ENCODE assay signal across 9 mouse cellular contexts in the genomic region with DNA sequence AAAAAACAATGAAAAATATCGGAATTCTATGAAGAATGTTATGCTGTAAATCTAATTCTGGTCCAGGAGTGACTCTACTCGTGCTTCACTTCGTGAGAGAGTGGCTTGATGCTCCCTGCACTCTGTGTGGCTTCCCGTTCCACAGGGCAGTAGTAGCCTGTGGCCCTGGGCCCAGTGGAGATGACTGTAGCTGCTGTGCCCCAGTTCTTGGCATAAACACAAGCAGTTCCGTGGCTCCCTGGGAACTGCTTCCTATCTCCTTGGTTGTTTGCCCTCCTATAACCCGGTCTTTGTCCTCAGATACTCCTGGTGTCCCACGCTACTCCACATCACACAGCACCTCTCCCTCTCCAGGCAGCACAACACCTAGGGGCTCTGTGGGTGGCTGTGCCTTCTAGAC.
A peak's percentile ranks its signal among the peaks of the same experiment; 100 is the strongest.
DNase-seq lines count a peak whose midpoint lies in the region; ATAC-seq and TF ChIP-seq lines count a peak whose summit lies in the region.
"Had no signal": no experiment of that assay in that cellular context is flagged by ENCODE, and none has a peak within 500 bp of the region (broad histone marks: within the 10 kb centered on the region; RNA-seq: fewer than 3 reads in every experiment).

No protein-coding gene starts in this region.

- no peak for ATAC-seq in embryonic facial prominence, embryonic 13.5 days (ENCODE audit: insufficient number of reproducible peaks, insufficient read depth, low FRiP score, low TSS enrichment, low read depth)
- peak; percentile 68 for ATAC-seq in heart, postnatal 0 days (ENCODE audit: insufficient read depth, low read depth)
- ATAC-seq in megakaryocyte progenitor cell, adult 5-6 weeks (replicated peaks; ENCODE audit: poor library complexity) = no peak

- no peaks in the 10 kb centered on the region for H3K27me3 ChIP-seq in heart, adult 2 months (ENCODE audit: control insufficient read depth, insufficient read depth, low read length)
- H3K27me3 ChIP-seq in embryonic facial prominence, embryonic 13.5 days = no peaks in the 10 kb centered on the region
- no peaks in the 10 kb centered on the region for H3K27me3 ChIP-seq in heart, postnatal 0 days (ENCODE audit: control insufficient read depth, insufficient read depth, low read length)
- H3K27me3 ChIP-seq: liver, embryonic 13.5 days had no signal

- H3K4me2 ChIP-seq in embryonic facial prominence, embryonic 13.5 days = no peak overlapping the region
- 0 out of 2 replicates have a peak overlapping the region, but pooled peaks have one; percentile 4 for H3K4me2 ChIP-seq in heart, postnatal 0 days (ENCODE audit: low read depth, low read length)
- H3K4me2 ChIP-seq: liver, embryonic 13.5 days had no signal

- intact Hi-C loops in heart, adult 2 months (cut with DNase I) = loop anchor here (5.0 kb wide), 2 partner anchors 35 kb away; no protein-coding TSS in a partner anchor
- intact Hi-C loops in gastrocnemius, postnatal 36 days (cut with DNase I) = no loop called here

- WGBS in heart, adult 2 months = 15% methylated on average over 7 of the region's 7 CpGs
- 83% methylated on average over 7 of the region's 7 CpGs for WGBS in embryonic facial prominence, embryonic 13.5 days
- WGBS in heart, postnatal 0 days = 41% methylated on average over 7 of the region's 7 CpGs

- no peak for TF ChIP-seq CTCF in heart, adult 2 months (IDR thresholded peaks at IDR 0.05)
- no peak for TF ChIP-seq CTCF in heart, postnatal 0 days (IDR thresholded peaks at IDR 0.05; ENCODE audit: low read depth)

- H3K79me2 ChIP-seq in heart, adult 2 months (replicated peaks; ENCODE audit: control insufficient read depth, insufficient read depth, low read length) = no peaks in the 10 kb centered on the region; the same call in none of the 2 replicates

- DNase-seq in heart, adult 2 months = peak; percentile 55 to 63
- DNase-seq in heart, adult 8-10 months (ENCODE audit: low spot score) = no peak
- DNase-seq in heart, postnatal 0 days (ENCODE audit: low spot score) = no peak
- DNase-seq in lung, postnatal 25 days (ENCODE audit: low spot score) = peak; percentile 39
- DNase-seq in MN1 (ENCODE audit: low spot score) = no peak
- no peak for DNase-seq in gastrocnemius, postnatal 36 days
- DNase-seq: liver, embryonic 13.5 days had no signal

- H3K27ac ChIP-seq in heart, adult 2 months = peak overlapping the region; percentile 91
- H3K27ac ChIP-seq in embryonic facial prominence, embryonic 13.5 days = peak overlapping the region; percentile 60; the same call in 1 of the 2 replicates
- H3K27ac ChIP-seq in heart, postnatal 0 days (ENCODE audit: low read depth) = peak overlapping the region; percentile 86
- H3K27ac ChIP-seq: liver, embryonic 13.5 days had no signal

- peak; percentile 94 for TF ChIP-seq EP300 in heart, adult 2 months (IDR thresholded peaks at IDR 0.05; ENCODE audit: insufficient read depth, low read depth, low read length)
- TF ChIP-seq EP300 in heart, postnatal 0 days (IDR thresholded peaks at IDR 0.05; ENCODE audit: low read depth) = no peak

- TF ChIP-seq POLR2A in heart, adult 2 months (IDR thresholded peaks at IDR 0.05; ENCODE audit: insufficient read depth, low read depth, low read length) = no peak

- H3K36me3 ChIP-seq in heart, adult 2 months (ENCODE audit: control insufficient read depth, insufficient read depth, low read length) = peaks cover 9% of the 10 kb centered on the region
- H3K36me3 ChIP-seq in embryonic facial prominence, embryonic 13.5 days = no peaks in the 10 kb centered on the region
- no peaks in the 10 kb centered on the region for H3K36me3 ChIP-seq in heart, postnatal 0 days (replicated peaks; ENCODE audit: control insufficient read depth, insufficient read depth, low read length)
- H3K36me3 ChIP-seq: liver, embryonic 13.5 days had no signal

- H3K4me1 ChIP-seq in heart, adult 2 months (ENCODE audit: control insufficient read depth, insufficient read depth, low read length) = peaks cover 22% of the 10 kb centered on the region
- H3K4me1 ChIP-seq in embryonic facial prominence, embryonic 13.5 days = peaks cover 16% of the 10 kb centered on the region
- H3K4me1 ChIP-seq in heart, postnatal 0 days (ENCODE audit: control insufficient read depth, insufficient read depth) = peaks cover 16% of the 10 kb centered on the region
- H3K4me1 ChIP-seq: liver, embryonic 13.5 days had no signal

- H3K9me3 ChIP-seq in embryonic facial prominence, embryonic 13.5 days = no peaks in the 10 kb centered on the region
- H3K9me3 ChIP-seq in heart, postnatal 0 days (replicated peaks; ENCODE audit: control insufficient read depth, low read length) = no peaks in the 10 kb centered on the region
- H3K9me3 ChIP-seq: liver, embryonic 13.5 days had no signal

- H3K4me3 ChIP-seq in heart, adult 2 months = no peak overlapping the region
- H3K4me3 ChIP-seq in embryonic facial prominence, embryonic 13.5 days = no peak overlapping the region
- no peak overlapping the region for H3K4me3 ChIP-seq in heart, postnatal 0 days (ENCODE audit: low read depth, low read length)
- H3K4me3 ChIP-seq: liver, embryonic 13.5 days had no signal

- no peak overlapping the region for H3K9ac ChIP-seq in heart, adult 2 months (ENCODE audit: low read depth, low read length)
- no peak overlapping the region for H3K9ac ChIP-seq in embryonic facial prominence, embryonic 13.5 days
- H3K9ac ChIP-seq in heart, postnatal 0 days (replicated peaks; ENCODE audit: low read depth, low read length) = no peak overlapping the region
- H3K9ac ChIP-seq: liver, embryonic 13.5 days had no signal

Comparison
In these comparisons a context has a peak if more than half of its experiments do, and no peak if none do; other contexts are left out.
1. DNase-seq: peak in heart, adult 2 months (2 of 2) and lung, postnatal 25 days (single experiment); none in heart, adult 8-10 months (single experiment), heart, postnatal 0 days (single experiment), MN1 (single experiment) and gastrocnemius, postnatal 36 days (0 of 2).
2. Peak in every context shown above with its lines, with median percentiles within 50 percentile points of each other: H3K27ac ChIP-seq.